Mouse (Mus musculus): ENCODE data around the gene Plcl2. TPM values are rescaled to one million over a fixed set of nuclear protein-coding genes. Genes with fewer than 3 reads are reported as not detected.
A peak's percentile ranks its signal among the peaks of the same experiment; 100 is the strongest.

The Plcl2 gene
- polyA plus RNA-seq, 1 experiment, result 11.5 TPM

DNA sequence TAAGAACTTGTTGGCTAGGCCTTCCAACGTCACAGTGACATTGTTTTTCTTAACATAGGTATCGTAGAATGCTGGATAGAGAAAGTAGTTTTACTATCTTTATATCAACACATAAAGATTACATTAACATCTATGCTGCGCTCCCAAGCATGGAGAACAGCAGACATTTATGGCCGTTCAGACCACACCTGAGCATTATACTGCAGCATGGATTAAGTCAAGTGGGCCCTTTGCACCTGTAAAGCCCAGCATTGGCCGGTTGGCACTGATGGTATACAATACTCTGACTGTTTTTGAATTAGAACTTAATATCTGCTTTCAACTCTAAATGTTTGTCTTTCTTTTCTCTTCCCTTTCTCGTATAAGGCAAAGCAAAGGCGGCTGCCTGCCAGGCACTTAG is 4.8 kb downstream of the Plcl2 start:
- H3K27me3 ChIP-seq (ENCODE audit: control insufficient read depth, insufficient read depth, low read length), result no peaks in the 10 kb centered on the region
- TF ChIP-seq POLR2A (IDR thresholded peaks at IDR 0.05; ENCODE audit: low read depth, low read length) (no peak), CTCF (IDR thresholded peaks at IDR 0.05; ENCODE audit: extremely low read depth, insufficient read depth, insufficient read length, insufficient replicate concordance) (no peak)
- WGBS, result 91% methylated on average over 7 of the region's 7 CpGs
- H3K27ac ChIP-seq (ENCODE audit: insufficient read depth, low read length), result no peak overlapping the region
- peaks cover 24% of the 10 kb centered on the region for H3K4me1 ChIP-seq (ENCODE audit: control insufficient read depth, insufficient read depth, insufficient read length)
- DNase-seq (ENCODE audit: low read depth in 1 of 2, low spot score in 2 of 2), result no peak
- no peak overlapping the region for H3K4me3 ChIP-seq (ENCODE audit: extremely low read depth, insufficient read depth, insufficient read length)
- H3K36me3 ChIP-seq (ENCODE audit: control insufficient read depth, insufficient read depth, low read length), result no peaks in the 10 kb centered on the region

DNA sequence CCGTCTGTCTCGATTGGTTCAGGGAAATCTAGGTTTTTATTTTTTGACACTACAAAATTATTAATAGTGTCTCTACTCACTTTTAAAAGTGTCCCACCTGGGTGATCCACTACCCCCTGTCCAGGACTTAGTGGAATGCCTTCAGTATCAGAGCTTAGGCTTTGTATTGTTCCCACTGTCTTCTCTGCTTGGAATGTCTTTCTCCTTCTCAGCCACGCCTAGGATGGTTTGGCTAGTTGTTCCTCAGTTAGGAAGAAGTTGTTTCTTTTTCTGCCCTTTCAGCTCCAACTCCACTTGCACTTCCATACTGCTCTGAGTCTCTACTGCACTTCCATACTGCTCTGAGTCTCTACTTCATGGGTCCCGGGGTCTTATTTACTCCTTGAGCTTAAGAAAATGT is 6.7 kb downstream of the Plcl2 start:
- TF ChIP-seq POLR2A (IDR thresholded peaks at IDR 0.05; ENCODE audit: low read depth, low read length), result no peak
- TF ChIP-seq CTCF (IDR thresholded peaks at IDR 0.05; ENCODE audit: extremely low read depth, insufficient read depth, insufficient read length, insufficient replicate concordance), result no peak
- no peaks in the 10 kb centered on the region for H3K27me3 ChIP-seq (ENCODE audit: control insufficient read depth, insufficient read depth, low read length)
- peaks cover 24% of the 10 kb centered on the region for H3K4me1 ChIP-seq (ENCODE audit: control insufficient read depth, insufficient read depth, insufficient read length)
- no peak overlapping the region for H3K27ac ChIP-seq (ENCODE audit: insufficient read depth, low read length)
- H3K36me3 ChIP-seq (ENCODE audit: control insufficient read depth, insufficient read depth, low read length), result no peaks in the 10 kb centered on the region
- no peak for DNase-seq (ENCODE audit: low read depth in 1 of 2, low spot score in 2 of 2)
- 91% methylated on average over 4 of the region's 4 CpGs for WGBS
- H3K4me3 ChIP-seq (ENCODE audit: extremely low read depth, insufficient read depth, insufficient read length), result no peak overlapping the region

DNA sequence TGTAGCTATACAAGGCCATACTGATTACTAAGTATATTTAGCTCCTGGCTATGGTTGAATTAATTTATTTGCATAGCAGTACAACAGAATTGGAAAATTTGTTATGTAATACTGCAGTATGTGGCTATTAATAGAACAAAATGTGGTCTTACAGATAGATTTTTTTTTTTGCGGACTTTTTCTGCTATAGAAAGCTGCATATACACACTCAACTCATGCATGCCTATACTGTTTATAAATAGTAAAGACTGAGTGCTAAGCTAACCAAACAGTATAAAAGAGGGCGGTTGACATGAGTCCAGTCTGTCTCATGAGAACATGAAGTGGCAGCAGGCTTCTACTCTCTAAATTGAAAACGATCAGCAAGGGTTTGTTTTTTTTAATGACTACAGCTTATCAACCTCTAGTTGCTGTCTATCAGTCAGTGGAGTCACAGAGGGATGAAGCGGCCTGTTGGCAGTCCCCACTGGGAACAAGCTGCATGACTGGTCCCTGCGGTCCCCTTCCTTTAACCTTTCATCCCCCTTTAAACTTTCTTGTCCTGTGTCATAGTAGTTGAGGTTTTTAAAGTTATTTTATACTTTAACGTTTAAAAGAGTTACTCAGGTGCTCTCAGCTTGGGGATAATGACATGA is 8.7 kb downstream of the Plcl2 start:
- H3K27me3 ChIP-seq (ENCODE audit: control insufficient read depth, insufficient read depth, low read length), result no peaks in the 10 kb centered on the region
- H3K4me1 ChIP-seq (ENCODE audit: control insufficient read depth, insufficient read depth, insufficient read length), result peaks cover 27% of the 10 kb centered on the region
- 24% methylated on average over 6 of the region's 6 CpGs for WGBS
- H3K27ac ChIP-seq (ENCODE audit: insufficient read depth, low read length), result peak overlapping the region; percentile 83
- TF ChIP-seq CTCF (IDR thresholded peaks at IDR 0.05; ENCODE audit: extremely low read depth, insufficient read depth, insufficient read length, insufficient replicate concordance), result no peak
- TF ChIP-seq POLR2A (IDR thresholded peaks at IDR 0.05; ENCODE audit: low read depth, low read length), result no peak
- peak overlapping the region; percentile 27 for H3K4me3 ChIP-seq (ENCODE audit: extremely low read depth, insufficient read depth, insufficient read length)
- no peak for DNase-seq (ENCODE audit: low read depth in 1 of 2, low spot score in 2 of 2)
- H3K36me3 ChIP-seq (ENCODE audit: control insufficient read depth, insufficient read depth, low read length), result no peaks in the 10 kb centered on the region

DNA sequence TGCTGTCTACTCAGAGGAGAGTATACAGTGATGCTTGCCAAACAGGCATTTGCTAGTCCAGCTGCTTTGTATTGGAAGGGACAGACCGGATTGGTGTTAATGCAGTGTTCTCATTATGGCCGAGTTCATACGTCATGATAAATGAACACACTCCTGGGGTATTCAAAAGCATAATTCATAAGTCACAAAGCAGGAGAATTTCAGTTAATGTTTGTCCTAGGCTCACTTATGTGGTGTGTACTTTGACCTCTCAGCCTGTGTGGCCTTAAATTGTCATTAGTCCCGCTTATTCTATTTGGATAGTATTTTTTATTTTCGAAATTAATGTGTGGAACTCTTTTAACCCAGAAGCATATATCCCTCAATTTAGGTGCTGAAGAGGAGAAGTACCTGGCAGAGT is 10.4 kb downstream of the Plcl2 start:
- TF ChIP-seq CTCF (IDR thresholded peaks at IDR 0.05; ENCODE audit: extremely low read depth, insufficient read depth, insufficient read length, insufficient replicate concordance) (no peak), POLR2A (IDR thresholded peaks at IDR 0.05; ENCODE audit: low read depth, low read length) (no peak)
- no peaks in the 10 kb centered on the region for H3K36me3 ChIP-seq (ENCODE audit: control insufficient read depth, insufficient read depth, low read length)
- no peak overlapping the region for H3K4me3 ChIP-seq (ENCODE audit: extremely low read depth, insufficient read depth, insufficient read length)
- H3K27ac ChIP-seq (ENCODE audit: insufficient read depth, low read length), result no peak overlapping the region
- no peaks in the 10 kb centered on the region for H3K27me3 ChIP-seq (ENCODE audit: control insufficient read depth, insufficient read depth, low read length)
- peaks cover 26% of the 10 kb centered on the region for H3K4me1 ChIP-seq (ENCODE audit: control insufficient read depth, insufficient read depth, insufficient read length)
- 91% methylated on average over 5 of the region's 5 CpGs for WGBS
- DNase-seq (ENCODE audit: low read depth in 1 of 2, low spot score in 2 of 2), result no peak

DNA sequence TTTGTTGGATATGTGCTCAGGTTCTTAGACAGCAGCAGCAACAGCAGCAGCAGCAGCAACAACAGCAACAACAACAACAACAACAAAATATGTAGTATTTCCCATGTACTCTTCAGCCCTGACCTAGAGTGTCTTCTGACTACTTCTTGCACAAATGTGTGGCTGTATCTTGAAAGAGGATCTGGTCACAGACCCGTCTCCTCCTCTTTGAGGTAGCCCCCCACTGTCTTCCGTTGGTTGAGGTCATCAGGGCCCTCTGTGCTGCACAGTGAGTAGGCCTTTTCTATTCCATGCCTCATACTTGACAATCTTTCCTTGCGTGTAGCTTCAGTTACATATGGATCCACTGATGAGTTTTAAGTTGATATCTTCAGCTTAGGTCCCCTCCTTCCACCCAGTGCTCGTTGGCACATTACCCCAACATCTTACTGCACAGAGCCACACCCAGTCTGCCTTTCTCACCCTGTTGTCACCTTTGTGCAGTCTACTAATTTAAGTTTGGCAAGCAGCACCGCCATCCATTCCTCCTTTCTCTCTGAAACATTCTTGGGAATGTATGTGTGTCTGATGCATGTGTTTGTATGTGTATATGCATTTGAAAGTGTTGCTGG is 13.4 kb downstream of the Plcl2 start:
- WGBS, result 56% methylated on average over 5 of the region's 5 CpGs
- H3K27me3 ChIP-seq (ENCODE audit: control insufficient read depth, insufficient read depth, low read length), result no peaks in the 10 kb centered on the region
- no peak for DNase-seq (ENCODE audit: low read depth in 1 of 2, low spot score in 2 of 2)
- H3K27ac ChIP-seq (ENCODE audit: insufficient read depth, low read length), result no peak overlapping the region
- no peaks in the 10 kb centered on the region for H3K36me3 ChIP-seq (ENCODE audit: control insufficient read depth, insufficient read depth, low read length)
- no peak overlapping the region for H3K4me3 ChIP-seq (ENCODE audit: extremely low read depth, insufficient read depth, insufficient read length)
- TF ChIP-seq CTCF (IDR thresholded peaks at IDR 0.05; ENCODE audit: extremely low read depth, insufficient read depth, insufficient read length, insufficient replicate concordance), result no peak
- TF ChIP-seq POLR2A (IDR thresholded peaks at IDR 0.05; ENCODE audit: low read depth, low read length), result no peak
- peaks cover 20% of the 10 kb centered on the region for H3K4me1 ChIP-seq (ENCODE audit: control insufficient read depth, insufficient read depth, insufficient read length)

DNA sequence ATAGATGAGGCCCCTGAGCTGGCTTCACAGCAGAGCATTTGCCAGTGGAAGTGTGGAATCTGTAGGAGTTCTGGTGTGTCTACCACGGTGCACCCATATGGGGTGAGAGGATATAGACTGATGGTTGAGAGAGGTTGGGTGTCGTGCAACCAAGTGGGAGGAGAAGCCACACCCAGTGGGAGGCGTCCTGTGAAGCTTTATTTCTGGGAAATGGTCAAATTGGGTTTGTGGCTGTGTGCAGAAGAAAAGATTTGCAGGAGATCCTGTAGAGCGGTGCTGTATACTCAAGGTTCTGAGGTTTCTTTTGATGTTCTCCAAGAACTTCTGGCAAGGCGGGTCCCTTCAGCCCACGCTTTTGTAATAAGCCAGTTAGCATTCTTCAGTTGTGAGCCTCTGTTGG is 15.8 kb downstream of the Plcl2 start:
- TF ChIP-seq POLR2A (IDR thresholded peaks at IDR 0.05; ENCODE audit: low read depth, low read length), result no peak
- no peak for TF ChIP-seq CTCF (IDR thresholded peaks at IDR 0.05; ENCODE audit: extremely low read depth, insufficient read depth, insufficient read length, insufficient replicate concordance)
- Histone ChIP-seq H3K36me3 (ENCODE audit: control insufficient read depth, insufficient read depth, low read length) (no peaks in the 10 kb centered on the region), H3K4me1 (ENCODE audit: control insufficient read depth, insufficient read depth, insufficient read length) (peaks cover 20% of the 10 kb centered on the region), H3K27ac (ENCODE audit: insufficient read depth, low read length) (no peak overlapping the region), H3K4me3 (ENCODE audit: extremely low read depth, insufficient read depth, insufficient read length) (no peak overlapping the region), H3K27me3 (ENCODE audit: control insufficient read depth, insufficient read depth, low read length) (no peaks in the 10 kb centered on the region)
- 33% methylated on average over 6 of the region's 6 CpGs for WGBS
- DNase-seq (ENCODE audit: low read depth in 1 of 2, low spot score in 2 of 2), result peak in 1 of 2 experiments; percentile 19

DNA sequence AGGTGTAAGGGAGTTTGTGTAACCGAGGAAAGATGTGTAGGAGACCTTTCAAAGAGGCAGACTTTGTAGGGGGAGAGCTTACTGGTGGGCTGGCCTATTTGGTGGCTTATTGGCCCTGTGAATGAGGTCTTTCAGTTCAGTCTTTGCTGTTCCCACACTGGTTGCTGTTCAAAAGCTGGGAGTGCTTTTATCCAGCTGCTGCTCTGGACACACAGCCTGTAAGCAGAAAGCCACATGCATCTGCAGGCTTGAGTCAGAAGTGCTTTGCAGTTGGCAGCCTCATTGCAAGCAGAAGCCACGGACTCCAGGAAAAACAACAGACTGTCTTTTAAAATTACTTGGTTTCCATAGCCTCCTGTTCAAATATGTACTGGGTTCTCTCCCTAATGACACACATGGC is 16.6 kb downstream of the Plcl2 start:
- H3K4me3 ChIP-seq (ENCODE audit: extremely low read depth, insufficient read depth, insufficient read length), result no peak overlapping the region
- DNase-seq (ENCODE audit: low read depth in 1 of 2, low spot score in 2 of 2), result no peak
- 42% methylated on average over 2 of the region's 2 CpGs for WGBS

More for the DNA sequence above, 16.6 kb downstream of the Plcl2 start:
- no peak overlapping the region for H3K27ac ChIP-seq (ENCODE audit: insufficient read depth, low read length)
- TF ChIP-seq CTCF (IDR thresholded peaks at IDR 0.05; ENCODE audit: extremely low read depth, insufficient read depth, insufficient read length, insufficient replicate concordance) (no peak), POLR2A (IDR thresholded peaks at IDR 0.05; ENCODE audit: low read depth, low read length) (no peak)
- no peaks in the 10 kb centered on the region for H3K27me3 ChIP-seq (ENCODE audit: control insufficient read depth, insufficient read depth, low read length)
- H3K36me3 ChIP-seq (ENCODE audit: control insufficient read depth, insufficient read depth, low read length), result no peaks in the 10 kb centered on the region
- peaks cover 22% of the 10 kb centered on the region for H3K4me1 ChIP-seq (ENCODE audit: control insufficient read depth, insufficient read depth, insufficient read length)

Data from spleen, adult 2 months (tissue).